Mouse (Mus musculus) small intestine, adult 2 months (tissue): Measurements from ENCODE around the gene Asrgl1.
"Not testable (repeated sequence)": the region's sequence is repeated elsewhere in the genome, so short reads cannot be mapped to it uniquely, and the experiment has no call there.

Source experiments
- CTCF ChIP-seq: fragments of 200-500 bp; IDR thresholded peaks from 2 replicates; pipeline ENCODE4 v1.5.1; 2012; ENCODE audit warnings: low read depth, mild to moderate bottlenecking, control low read depth, inconsistent platforms, low read length, moderate library complexity, mixed read lengths; ENCODE audit not compliant: insufficient replicate concordance, insufficient read length; ENCODE audit errors: extremely low read depth
- POLR2A ChIP-seq: fragments of 200-500 bp; IDR thresholded peaks from 2 replicates; pipeline ENCODE4 v1.6.1; 2012; ENCODE audit warnings: low read depth, mild to moderate bottlenecking, control low read depth, inconsistent platforms, low read length, moderate library complexity

DNA sequence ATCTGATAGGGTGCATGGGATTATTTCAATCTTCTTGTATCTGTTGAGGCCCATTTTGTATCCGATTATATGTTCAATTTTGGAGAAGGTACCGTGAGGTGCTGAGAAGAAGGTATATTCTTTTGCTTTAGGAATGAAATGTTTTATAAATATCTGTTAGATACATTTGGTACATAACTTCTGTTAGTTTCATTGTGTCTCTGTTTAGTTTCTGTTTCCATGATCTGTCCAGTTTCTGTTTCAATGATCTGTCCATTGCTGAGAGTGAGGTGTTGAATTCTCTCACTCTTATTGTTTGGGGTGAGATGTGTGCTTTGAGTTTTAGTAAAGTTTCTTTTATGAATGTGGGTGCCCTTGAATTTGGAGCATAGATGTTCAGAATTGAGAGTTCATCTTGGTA, 11.4 kb downstream of the Asrgl1 start:
- TF ChIP-seq POLR2A, CTCF: not testable (repeated sequence)
